Mouse (Mus musculus) small intestine, adult 2 months (tissue): ENCODE measurements around the gene Ip6k1.

Experiments used
- CTCF ChIP-seq: fragments of 200-500 bp; IDR thresholded peaks from 2 replicates; pipeline ENCODE4 v1.5.1; 2012; ENCODE audit warnings: low read depth, mild to moderate bottlenecking, control low read depth, inconsistent platforms, low read length, moderate library complexity, mixed read lengths; ENCODE audit not compliant: insufficient replicate concordance, insufficient read length; ENCODE audit errors: extremely low read depth
- POLR2A ChIP-seq: fragments of 200-500 bp; IDR thresholded peaks from 2 replicates; pipeline ENCODE4 v1.6.1; 2012; ENCODE audit warnings: low read depth, mild to moderate bottlenecking, control low read depth, inconsistent platforms, low read length, moderate library complexity

GRCm38 (mm10) chr9:108017127-108017526, 14.8 kb downstream of the Ip6k1 start:
- TF ChIP-seq CTCF (no peak), POLR2A (no peak)
